Mouse (Mus musculus) layer of hippocampus, adult 11-12 months (tissue): ENCODE results near the gene Gm15093.
"Not testable (repeated sequence)": the region's sequence is repeated elsewhere in the genome, so short reads cannot be mapped to it uniquely, and the experiment has no call there.

ENCODE experiments used
- DNase-seq: peaks from one replicate; pipeline ENCODE4 v3.0.0; 2022; ENCODE audit warnings: low spot score

Gm15093 gene

DNA sequence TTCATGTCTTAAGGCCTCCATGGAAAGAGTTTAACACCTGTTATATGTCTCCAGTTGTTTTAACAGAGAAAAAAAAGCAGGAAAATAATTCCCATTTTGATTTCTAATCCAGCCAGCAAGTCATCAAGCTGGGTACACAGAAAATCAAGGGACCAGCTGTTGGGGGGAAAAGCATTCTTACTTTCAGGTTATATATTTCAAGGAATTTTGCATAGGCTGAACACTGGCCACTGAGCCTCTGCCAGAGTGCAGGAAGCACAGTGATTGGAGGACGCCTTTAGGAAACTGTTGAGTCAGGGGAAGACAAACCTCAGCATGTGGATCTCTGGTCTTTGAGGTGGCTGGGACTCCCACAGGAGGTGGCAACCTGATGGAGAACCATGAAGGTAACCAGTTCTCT, at the start of gene Gm15093:
Gene Gm15093, plus strand, starts transcription at position 301 of the 400 bp plus-strand sequence.
- not testable (repeated sequence) for DNase-seq
